Mouse (Mus musculus): ENCODE measurements around the gene Mmd2. TPM values are rescaled to one million over a fixed set of nuclear protein-coding genes. Genes with fewer than 3 reads are reported as not detected.

Gene Mmd2
- polyA plus RNA-seq, 1 experiment from 2014 or later = 2.0 TPM

- H3K9me3 ChIP-seq (ENCODE audit: control insufficient read depth, low read depth, low read length) = no peaks in the 10 kb centered on the region
- H3K4me2 ChIP-seq (replicated peaks; ENCODE audit: low read depth, low read length) = no peak overlapping the region
- H3K27me3 ChIP-seq (ENCODE audit: control insufficient read depth, insufficient read depth, low read length) = no peaks in the 10 kb centered on the region
- 73% methylated on average over 6 of the region's 6 CpGs for WGBS
- no peak overlapping the region for H3K4me3 ChIP-seq (ENCODE audit: low read depth, low read length)
- no peak overlapping the region for H3K27ac ChIP-seq (ENCODE audit: low read length)
- H3K4me1 ChIP-seq (ENCODE audit: control insufficient read depth, insufficient read depth, low read length) = no peaks in the 10 kb centered on the region
- no peak overlapping the region for H3K9ac ChIP-seq (replicated peaks; ENCODE audit: low read depth, low read length)
- no peak for ATAC-seq (ENCODE audit: insufficient number of reproducible peaks, insufficient read depth, low FRiP score, low read depth)
- no peaks in the 10 kb centered on the region for H3K36me3 ChIP-seq (ENCODE audit: control insufficient read depth, insufficient read depth, low read length)
Measured at GRCm38 (mm10) chr5:142596723-142597122, 11.9 kb downstream of the Mmd2 start.

GRCm38 (mm10) chr5:142595698-142596097 lies 12.9 kb downstream of the Mmd2 start:
- Histone ChIP-seq H3K9me3 (ENCODE audit: control insufficient read depth, low read depth, low read length) (no peaks in the 10 kb centered on the region), H3K36me3 (ENCODE audit: control insufficient read depth, insufficient read depth, low read length) (no peaks in the 10 kb centered on the region), H3K4me1 (ENCODE audit: control insufficient read depth, insufficient read depth, low read length) (no peaks in the 10 kb centered on the region), H3K4me2 (replicated peaks; ENCODE audit: low read depth, low read length) (no peak overlapping the region), H3K9ac (replicated peaks; ENCODE audit: low read depth, low read length) (no peak overlapping the region), H3K27ac (ENCODE audit: low read length) (no peak overlapping the region), H3K27me3 (ENCODE audit: control insufficient read depth, insufficient read depth, low read length) (no peaks in the 10 kb centered on the region), H3K4me3 (ENCODE audit: low read depth, low read length) (no peak overlapping the region)
- ATAC-seq (ENCODE audit: insufficient number of reproducible peaks, insufficient read depth, low FRiP score, low read depth) = no peak
- WGBS = 71% methylated on average over 3 of the region's 3 CpGs

GRCm38 (mm10) chr5:142590953-142591616 lies 17.5 kb downstream of the Mmd2 start:
- Histone ChIP-seq H3K9ac (replicated peaks; ENCODE audit: low read depth, low read length) (no peak overlapping the region), H3K36me3 (ENCODE audit: control insufficient read depth, insufficient read depth, low read length) (no peaks in the 10 kb centered on the region), H3K9me3 (ENCODE audit: control insufficient read depth, low read depth, low read length) (no peaks in the 10 kb centered on the region), H3K27ac (ENCODE audit: low read length) (no peak overlapping the region), H3K4me3 (ENCODE audit: low read depth, low read length) (no peak overlapping the region), H3K4me1 (ENCODE audit: control insufficient read depth, insufficient read depth, low read length) (no peaks in the 10 kb centered on the region), H3K27me3 (ENCODE audit: control insufficient read depth, insufficient read depth, low read length) (no peaks in the 10 kb centered on the region), H3K4me2 (replicated peaks; ENCODE audit: low read depth, low read length) (no peak overlapping the region)
- ATAC-seq (ENCODE audit: insufficient number of reproducible peaks, insufficient read depth, low FRiP score, low read depth) = no peak
- WGBS = 85% methylated on average over 6 of the region's 6 CpGs

- Histone ChIP-seq H3K27ac (ENCODE audit: low read length) (no peak overlapping the region), H3K4me2 (replicated peaks; ENCODE audit: low read depth, low read length) (no peak overlapping the region), H3K36me3 (ENCODE audit: control insufficient read depth, insufficient read depth, low read length) (no peaks in the 10 kb centered on the region), H3K4me1 (ENCODE audit: control insufficient read depth, insufficient read depth, low read length) (no peaks in the 10 kb centered on the region), H3K4me3 (ENCODE audit: low read depth, low read length) (no peak overlapping the region), H3K9ac (replicated peaks; ENCODE audit: low read depth, low read length) (no peak overlapping the region), H3K9me3 (ENCODE audit: control insufficient read depth, low read depth, low read length) (no peaks in the 10 kb centered on the region; the same call in 1 of the 2 replicates), H3K27me3 (ENCODE audit: control insufficient read depth, insufficient read depth, low read length) (no peaks in the 10 kb centered on the region)
- peak; percentile 64; the same call in 1 of the 2 replicates for ATAC-seq (ENCODE audit: insufficient number of reproducible peaks, insufficient read depth, low FRiP score, low read depth)
- 50% methylated on average over 14 of the region's 14 CpGs for WGBS
Measured at GRCm38 (mm10) chr5:142583616-142584126, 24.9 kb downstream of the Mmd2 start.

- WGBS = 15% methylated on average over 5 of the region's 5 CpGs
- Histone ChIP-seq H3K27ac (ENCODE audit: low read length) (no peak overlapping the region), H3K27me3 (ENCODE audit: control insufficient read depth, insufficient read depth, low read length) (no peaks in the 10 kb centered on the region), H3K4me2 (replicated peaks; ENCODE audit: low read depth, low read length) (no peak overlapping the region), H3K9ac (replicated peaks; ENCODE audit: low read depth, low read length) (no peak overlapping the region), H3K4me3 (ENCODE audit: low read depth, low read length) (no peak overlapping the region), H3K9me3 (ENCODE audit: control insufficient read depth, low read depth, low read length) (no peaks in the 10 kb centered on the region; the same call in 1 of the 2 replicates), H3K4me1 (ENCODE audit: control insufficient read depth, insufficient read depth, low read length) (no peaks in the 10 kb centered on the region), H3K36me3 (ENCODE audit: control insufficient read depth, insufficient read depth, low read length) (no peaks in the 10 kb centered on the region)
- no peak for ATAC-seq (ENCODE audit: insufficient number of reproducible peaks, insufficient read depth, low FRiP score, low read depth)
Measured at GRCm38 (mm10) chr5:142581517-142581916, 27.1 kb downstream of the Mmd2 start.

GRCm38 (mm10) chr5:142578192-142578591 lies 30.4 kb downstream of the Mmd2 start:
- Histone ChIP-seq H3K36me3 (ENCODE audit: control insufficient read depth, insufficient read depth, low read length) (no peaks in the 10 kb centered on the region), H3K4me1 (ENCODE audit: control insufficient read depth, insufficient read depth, low read length) (no peaks in the 10 kb centered on the region), H3K9me3 (ENCODE audit: control insufficient read depth, low read depth, low read length) (no peaks in the 10 kb centered on the region), H3K4me3 (ENCODE audit: low read depth, low read length) (no peak overlapping the region), H3K4me2 (replicated peaks; ENCODE audit: low read depth, low read length) (no peak overlapping the region), H3K27ac (ENCODE audit: low read length) (no peak overlapping the region), H3K27me3 (ENCODE audit: control insufficient read depth, insufficient read depth, low read length) (no peaks in the 10 kb centered on the region), H3K9ac (replicated peaks; ENCODE audit: low read depth, low read length) (no peak overlapping the region)
- 85% methylated on average over 10 of the region's 10 CpGs for WGBS
- no peak for ATAC-seq (ENCODE audit: insufficient number of reproducible peaks, insufficient read depth, low FRiP score, low read depth)

- no peak overlapping the region for H3K4me3 ChIP-seq (ENCODE audit: low read depth, low read length)
- H3K9me3 ChIP-seq (ENCODE audit: control insufficient read depth, low read depth, low read length) = no peaks in the 10 kb centered on the region
- H3K27me3 ChIP-seq (ENCODE audit: control insufficient read depth, insufficient read depth, low read length) = no peaks in the 10 kb centered on the region
- no peak overlapping the region for H3K4me2 ChIP-seq (replicated peaks; ENCODE audit: low read depth, low read length)
- no peak overlapping the region for H3K27ac ChIP-seq (ENCODE audit: low read length)
- H3K36me3 ChIP-seq (ENCODE audit: control insufficient read depth, insufficient read depth, low read length) = no peaks in the 10 kb centered on the region
- H3K4me1 ChIP-seq (ENCODE audit: control insufficient read depth, insufficient read depth, low read length) = no peaks in the 10 kb centered on the region
- H3K9ac ChIP-seq (replicated peaks; ENCODE audit: low read depth, low read length) = no peak overlapping the region
- no peak for ATAC-seq (ENCODE audit: insufficient number of reproducible peaks, insufficient read depth, low FRiP score, low read depth)
- 85% methylated on average over 7 of the region's 7 CpGs for WGBS
Measured at GRCm38 (mm10) chr5:142576832-142577231, 31.8 kb downstream of the Mmd2 start.

- H3K27me3 ChIP-seq (ENCODE audit: control insufficient read depth, insufficient read depth, low read length) = no peaks in the 10 kb centered on the region
- 75% methylated on average over 8 of the region's 8 CpGs for WGBS
- H3K4me3 ChIP-seq (ENCODE audit: low read depth, low read length) = no peak overlapping the region
- no peak overlapping the region for H3K27ac ChIP-seq (ENCODE audit: low read length)
- H3K9ac ChIP-seq (replicated peaks; ENCODE audit: low read depth, low read length) = no peak overlapping the region
- no peaks in the 10 kb centered on the region for H3K9me3 ChIP-seq (ENCODE audit: control insufficient read depth, low read depth, low read length)
- no peak overlapping the region for H3K4me2 ChIP-seq (replicated peaks; ENCODE audit: low read depth, low read length)
- no peak for ATAC-seq (ENCODE audit: insufficient number of reproducible peaks, insufficient read depth, low FRiP score, low read depth)
- no peaks in the 10 kb centered on the region for H3K36me3 ChIP-seq (ENCODE audit: control insufficient read depth, insufficient read depth, low read length)
- no peaks in the 10 kb centered on the region for H3K4me1 ChIP-seq (ENCODE audit: control insufficient read depth, insufficient read depth, low read length)
Measured at GRCm38 (mm10) chr5:142574323-142575057, 34.1 kb downstream of the Mmd2 start.
